In the genomic region with DNA sequence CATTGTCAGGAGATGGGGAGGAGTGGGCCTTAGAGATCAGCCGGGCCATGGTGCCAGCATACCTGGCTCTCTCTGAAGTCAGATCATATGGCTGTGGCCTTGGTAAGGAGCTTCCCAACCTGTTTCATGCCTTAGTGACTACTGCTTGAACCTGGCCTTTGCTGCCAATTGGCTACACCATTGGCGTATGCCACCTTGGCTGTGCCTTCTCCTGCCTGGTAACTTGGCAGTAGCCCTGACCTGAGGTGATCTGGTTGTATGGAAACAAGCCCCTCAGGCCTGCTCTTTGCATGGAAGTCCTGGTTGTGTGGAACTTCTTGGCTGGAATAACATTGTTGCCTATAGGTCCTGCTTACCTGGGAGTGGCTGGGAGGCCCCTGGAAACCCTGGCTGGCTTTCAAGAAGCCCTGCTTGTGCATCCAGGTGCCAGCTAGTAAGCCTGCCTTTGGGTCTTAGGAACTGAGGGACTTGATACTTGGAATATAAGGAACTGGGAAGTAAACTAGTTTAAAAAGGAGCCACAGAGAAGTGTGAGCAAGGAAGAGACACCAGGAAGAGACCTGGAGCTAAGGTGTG, we compare ENCODE assay signal across 14 mouse cellular contexts. TPM values are rescaled to one million over a fixed set of nuclear protein-coding genes. Genes with fewer than 3 reads are reported as not detected.
DNase-seq lines count a peak whose midpoint lies in the region; ATAC-seq and TF ChIP-seq lines count a peak whose summit lies in the region.
"Had no signal": no experiment of that assay in that cellular context is flagged by ENCODE, and none has a peak within 500 bp of the region (broad histone marks: within the 10 kb centered on the region; RNA-seq: fewer than 3 reads in every experiment).

No protein-coding gene starts in this region.

- no peak for TF ChIP-seq POLR2A in thymus, adult 2 months (IDR thresholded peaks at IDR 0.05; ENCODE audit: control insufficient read depth, extremely low read depth, insufficient read depth, low read length, poor library complexity)

- H3K4me2 ChIP-seq in hindbrain, postnatal 0 days (ENCODE audit: low read depth, low read length): no peak overlapping the region
- H3K4me2 ChIP-seq in embryonic facial prominence, embryonic 15.5 days (replicated peaks): no peak overlapping the region
- H3K4me2 ChIP-seq: heart, embryonic 12.5 days had no signal

- TF ChIP-seq CTCF in hindbrain, postnatal 0 days (IDR thresholded peaks at IDR 0.05; ENCODE audit: low read depth): no peak
- no peak for TF ChIP-seq CTCF in thymus, adult 2 months (IDR thresholded peaks at IDR 0.05; ENCODE audit: borderline replicate concordance, control insufficient read depth, extremely low read depth, insufficient read depth, low read length, poor library complexity)

- peaks cover 30% of the 10 kb centered on the region for H3K36me3 ChIP-seq in hindbrain, embryonic 10.5 days
- H3K36me3 ChIP-seq in hindbrain, postnatal 0 days (ENCODE audit: insufficient read depth, low read length): no peaks in the 10 kb centered on the region
- no peaks in the 10 kb centered on the region for H3K36me3 ChIP-seq in thymus, adult 2 months (ENCODE audit: control insufficient read depth, insufficient read depth, low read length)
- H3K36me3 ChIP-seq in embryonic facial prominence, embryonic 15.5 days: peaks cover 6% of the 10 kb centered on the region; the same call in 1 of the 2 replicates
- H3K36me3 ChIP-seq: heart, embryonic 12.5 days had no signal

- 0 out of 2 replicates have a peak overlapping the region, but pooled peaks have one; percentile 24 for H3K27ac ChIP-seq in hindbrain, embryonic 10.5 days
- no peak overlapping the region for H3K27ac ChIP-seq in hindbrain, postnatal 0 days
- H3K27ac ChIP-seq in thymus, adult 2 months (ENCODE audit: control insufficient read depth, insufficient read depth, low read length): peak overlapping the region; percentile 37; the same call in 1 of the 2 replicates
- peak overlapping the region; percentile 35; the same call in 1 of the 2 replicates for H3K27ac ChIP-seq in embryonic facial prominence, embryonic 15.5 days (replicated peaks)

- no peaks in the 10 kb centered on the region for H3K9me3 ChIP-seq in hindbrain, embryonic 10.5 days
- H3K9me3 ChIP-seq in hindbrain, postnatal 0 days (ENCODE audit: low read length): no peaks in the 10 kb centered on the region
- H3K9me3 ChIP-seq in embryonic facial prominence, embryonic 15.5 days (replicated peaks): no peaks in the 10 kb centered on the region
- H3K9me3 ChIP-seq: heart, embryonic 12.5 days had no signal

- ATAC-seq in hindbrain, postnatal 0 days: no peak
- ATAC-seq in embryonic facial prominence, embryonic 15.5 days (ENCODE audit: insufficient number of reproducible peaks, low FRiP score, low TSS enrichment, low read depth): no peak

- H3K9ac ChIP-seq in hindbrain, postnatal 0 days (replicated peaks; ENCODE audit: low read length): no peak overlapping the region
- H3K9ac ChIP-seq in embryonic facial prominence, embryonic 15.5 days: no peak overlapping the region
- H3K9ac ChIP-seq: heart, embryonic 12.5 days had no signal

- no peak overlapping the region for H3K4me3 ChIP-seq in hindbrain, embryonic 10.5 days
- H3K4me3 ChIP-seq in hindbrain, postnatal 0 days (ENCODE audit: low read length): no peak overlapping the region
- no peak overlapping the region for H3K4me3 ChIP-seq in thymus, adult 2 months (ENCODE audit: control insufficient read depth, insufficient read depth, low read length)
- no peak overlapping the region for H3K4me3 ChIP-seq in embryonic facial prominence, embryonic 15.5 days (replicated peaks)
- H3K4me3 ChIP-seq: heart, embryonic 12.5 days had no signal

- peaks cover 58% of the 10 kb centered on the region for H3K4me1 ChIP-seq in hindbrain, embryonic 10.5 days (replicated peaks)
- peaks cover 35% of the 10 kb centered on the region for H3K4me1 ChIP-seq in hindbrain, postnatal 0 days (ENCODE audit: insufficient read depth, low read length)
- peaks cover 55% of the 10 kb centered on the region for H3K4me1 ChIP-seq in thymus, adult 2 months (replicated peaks; ENCODE audit: control insufficient read depth, insufficient read depth, low read length)
- peaks cover 74% of the 10 kb centered on the region for H3K4me1 ChIP-seq in embryonic facial prominence, embryonic 15.5 days

- WGBS in hindbrain, embryonic 10.5 days: 93% methylated on average over 2 of the region's 2 CpGs
- 84% methylated on average over 2 of the region's 2 CpGs for WGBS in hindbrain, postnatal 0 days
- WGBS in thymus, adult 2 months: 84% methylated on average over 2 of the region's 2 CpGs
- WGBS in embryonic facial prominence, embryonic 15.5 days: 88% methylated on average over 2 of the region's 2 CpGs

- H3K27me3 ChIP-seq in hindbrain, embryonic 10.5 days (ENCODE audit: insufficient read depth, poor library complexity, severe bottlenecking): no peaks in the 10 kb centered on the region
- no peaks in the 10 kb centered on the region for H3K27me3 ChIP-seq in hindbrain, postnatal 0 days (ENCODE audit: insufficient read depth, low read length)
- peaks cover 5% of the 10 kb centered on the region; the same call in 1 of the 2 replicates for H3K27me3 ChIP-seq in thymus, adult 2 months (ENCODE audit: control insufficient read depth, insufficient read depth, low read length)
- H3K27me3 ChIP-seq in embryonic facial prominence, embryonic 15.5 days: no peaks in the 10 kb centered on the region
- H3K27me3 ChIP-seq: heart, embryonic 12.5 days had no signal

- no peak for DNase-seq in hindbrain, embryonic 10.5 days (ENCODE audit: low spot score)
- no peak for DNase-seq in hindbrain, postnatal 0 days (ENCODE audit: low spot score)
- no peak for DNase-seq in thymus, adult 2 months
- no peak for DNase-seq in thymus, postnatal 0 days (ENCODE audit: low spot score)
- no peak for DNase-seq in ovary, postnatal 14 days (ENCODE audit: low spot score)
- no peak for DNase-seq in right cerebral cortex, postnatal 10 days (ENCODE audit: low spot score in 2 of 2)
- DNase-seq: embryo, embryonic 11 days; kidney, adult 9 months; right cerebral cortex, postnatal 4 days had no signal

RNA-seq across cellular contexts. Expression of a gene that starts 6.3 kb away (rescaled TPM):
- 10.9 and 11.0 TPM in 2 replicates for polyA plus RNA-seq in hindbrain, embryonic 10.5 days (2016; fragmentation: Nextera tagmentation; extraction: Ambion mirVana)
- 23.6 and 25.4 TPM in 2 replicates for total RNA-seq in hindbrain, postnatal 0 days (2014; rRNA removed)
- 7.9 and 8.2 TPM in 2 replicates for polyA plus RNA-seq in hindbrain, postnatal 0 days (2015; fragmentation: Nextera tagmentation; extraction: Ambion mirVana)
- polyA plus RNA-seq in thymus, adult 2 months (2012; rRNA removed): 57.4 and 66.7 TPM in 2 replicates
- polyA plus RNA-seq in thymus, postnatal 0 days (2015; fragmentation: Nextera tagmentation; extraction: Ambion mirVana): 8.4 and 8.9 TPM in 2 replicates
- 19.5 and 21.0 TPM in 2 replicates for polyA plus RNA-seq in embryonic facial prominence, embryonic 15.5 days (2015; fragmentation: Nextera tagmentation; extraction: Ambion mirVana)

RNA-seq across cellular contexts. Expression of a gene that starts 29.2 kb away (rescaled TPM):
- polyA plus RNA-seq in hindbrain, embryonic 10.5 days (2016; fragmentation: Nextera tagmentation; extraction: Ambion mirVana): 116 and 131 TPM in 2 replicates
- total RNA-seq in hindbrain, postnatal 0 days (2014; rRNA removed): 64.1 and 70.8 TPM in 2 replicates
- polyA plus RNA-seq in hindbrain, postnatal 0 days (2015; fragmentation: Nextera tagmentation; extraction: Ambion mirVana): 139 and 146 TPM in 2 replicates
- 158 and 173 TPM in 2 replicates for polyA plus RNA-seq in thymus, adult 2 months (2012; rRNA removed)
- 126 and 129 TPM in 2 replicates for polyA plus RNA-seq in thymus, postnatal 0 days (2015; fragmentation: Nextera tagmentation; extraction: Ambion mirVana)
- polyA plus RNA-seq in embryonic facial prominence, embryonic 15.5 days (2015; fragmentation: Nextera tagmentation; extraction: Ambion mirVana): 113 and 119 TPM in 2 replicates

RNA-seq across cellular contexts. Expression of a gene that starts 33.2 kb away (rescaled TPM):
- polyA plus RNA-seq in hindbrain, embryonic 10.5 days (2016; fragmentation: Nextera tagmentation; extraction: Ambion mirVana): 1.6 and 2.5 TPM in 2 replicates
- total RNA-seq in hindbrain, postnatal 0 days (2014; rRNA removed): 15.1 and 35.0 TPM in 2 replicates
- polyA plus RNA-seq in hindbrain, postnatal 0 days (2015; fragmentation: Nextera tagmentation; extraction: Ambion mirVana): 16.7 and 19.1 TPM in 2 replicates
- polyA plus RNA-seq in thymus, adult 2 months (2012; rRNA removed): 0.92 and 1.1 TPM in 2 replicates
- polyA plus RNA-seq in thymus, postnatal 0 days (2015; fragmentation: Nextera tagmentation; extraction: Ambion mirVana): 0.28 and 0.31 TPM in 2 replicates
- 0.53 and 0.94 TPM in 2 replicates for polyA plus RNA-seq in embryonic facial prominence, embryonic 15.5 days (2015; fragmentation: Nextera tagmentation; extraction: Ambion mirVana)
- total RNA-seq: gastrocnemius, adult 18-20 months had no signal
- polyA plus RNA-seq: activated CD4-positive, CD25-positive, alpha-beta regulatory T cell, adult 4 months; liver, embryonic 16.5 days had no signal

RNA-seq across cellular contexts. Expression of a gene that starts 34.1 kb away (rescaled TPM):
- polyA plus RNA-seq in hindbrain, embryonic 10.5 days (2016; fragmentation: Nextera tagmentation; extraction: Ambion mirVana): 0.11 and 0.39 TPM in 2 replicates
- 0.21 and 0.83 TPM in 2 replicates for total RNA-seq in hindbrain, postnatal 0 days (2014; rRNA removed)
- polyA plus RNA-seq in hindbrain, postnatal 0 days (2015; fragmentation: Nextera tagmentation; extraction: Ambion mirVana): 0.73 and 0.76 TPM in 2 replicates
- not detected in 2 replicates for polyA plus RNA-seq in thymus, adult 2 months (2012; rRNA removed)
- polyA plus RNA-seq in thymus, postnatal 0 days (2015; fragmentation: Nextera tagmentation; extraction: Ambion mirVana): 0.08 TPM in 1 of 2 replicates, not detected in the other
- polyA plus RNA-seq in embryonic facial prominence, embryonic 15.5 days (2015; fragmentation: Nextera tagmentation; extraction: Ambion mirVana): 0.11 and 0.12 TPM in 2 replicates
- total RNA-seq: gastrocnemius, adult 18-20 months had no signal
- polyA plus RNA-seq: activated CD4-positive, CD25-positive, alpha-beta regulatory T cell, adult 4 months had no signal

RNA-seq across cellular contexts. Expression of a gene that starts 45.5 kb away (rescaled TPM):
- 19.8 and 21.0 TPM in 2 replicates for polyA plus RNA-seq in hindbrain, embryonic 10.5 days (2016; fragmentation: Nextera tagmentation; extraction: Ambion mirVana)
- 66.9 and 75.7 TPM in 2 replicates for total RNA-seq in hindbrain, postnatal 0 days (2014; rRNA removed)
- 45.6 and 47.5 TPM in 2 replicates for polyA plus RNA-seq in hindbrain, postnatal 0 days (2015; fragmentation: Nextera tagmentation; extraction: Ambion mirVana)
- polyA plus RNA-seq in thymus, adult 2 months (2012; rRNA removed): 29.3 and 34.1 TPM in 2 replicates
- 24.3 and 25.3 TPM in 2 replicates for polyA plus RNA-seq in thymus, postnatal 0 days (2015; fragmentation: Nextera tagmentation; extraction: Ambion mirVana)
- polyA plus RNA-seq in embryonic facial prominence, embryonic 15.5 days (2015; fragmentation: Nextera tagmentation; extraction: Ambion mirVana): 34.8 and 36.5 TPM in 2 replicates
